In genomic region chr11:109472171-109472691, GRCm38 (mm10) we compare ENCODE assay signal across 9 mouse cellular contexts. TPM values are rescaled to one million over a fixed set of nuclear protein-coding genes. Genes with fewer than 3 reads are reported as not detected.
A peak's percentile ranks its signal among the peaks of the same experiment; 100 is the strongest.
DNase-seq lines count a peak whose midpoint lies in the region; ATAC-seq and TF ChIP-seq lines count a peak whose summit lies in the region.
"Had no signal": no experiment of that assay in that cellular context is flagged by ENCODE, and none has a peak within 500 bp of the region (broad histone marks: within the 10 kb centered on the region; RNA-seq: fewer than 3 reads in every experiment).

No protein-coding gene starts in this region.

- TF ChIP-seq POLR2A in bone marrow, adult 2 months (IDR thresholded peaks at IDR 0.05; ENCODE audit: borderline replicate concordance, control insufficient read depth, low read depth, low read length), result peak; percentile 72; the same call in 1 of the 2 replicates

- no peak for TF ChIP-seq CTCF in bone marrow, adult 2 months (IDR thresholded peaks at IDR 0.05; ENCODE audit: control insufficient read depth, insufficient read depth, low read length)

- H3K4me3 ChIP-seq in bone marrow, adult 2 months (replicated peaks; ENCODE audit: control insufficient read depth, low read depth, low read length), result peak overlapping the region; percentile 69
- peak overlapping the region; percentile 71 for H3K4me3 ChIP-seq in hindbrain, embryonic 13.5 days
- H3K4me3 ChIP-seq in liver, embryonic 13.5 days (replicated peaks), result peak overlapping the region; percentile 86
- peak overlapping the region; percentile 77 for H3K4me3 ChIP-seq in neural tube, embryonic 11.5 days (ENCODE audit: low read depth, low read length)

- H3K27ac ChIP-seq in bone marrow, adult 2 months (ENCODE audit: control insufficient read depth, insufficient read depth, low read depth, low read length, poor library complexity), result peak overlapping the region; percentile 99
- H3K27ac ChIP-seq in hindbrain, embryonic 13.5 days, result 0 out of 2 replicates have a peak overlapping the region, but pooled peaks have one; percentile 15
- peak overlapping the region; percentile 97 for H3K27ac ChIP-seq in liver, embryonic 13.5 days
- H3K27ac ChIP-seq in neural tube, embryonic 11.5 days (ENCODE audit: low read depth, low read length), result no peak overlapping the region

- peak; percentile 22 to 63 for DNase-seq in adrenal gland, adult (ENCODE audit: inconsistent age in 2 of 2, low spot score in 1 of 2)
- DNase-seq in adrenal gland, adult 8-10 months, result no peak
- DNase-seq in liver, embryonic 13.5 days, result peak; percentile 53
- DNase-seq in neural tube, embryonic 11.5 days (ENCODE audit: low spot score), result peak; percentile 62
- DNase-seq in testis, postnatal 10 days (ENCODE audit: low spot score), result peak; percentile 58

- H3K9me3 ChIP-seq in hindbrain, embryonic 13.5 days, result no peaks in the 10 kb centered on the region
- no peaks in the 10 kb centered on the region for H3K9me3 ChIP-seq in liver, embryonic 13.5 days (replicated peaks)
- H3K9me3 ChIP-seq in neural tube, embryonic 11.5 days (ENCODE audit: control insufficient read depth, low read length), result no peaks in the 10 kb centered on the region

- ATAC-seq in erythroid progenitor cell, adult 5-6 weeks (replicated peaks; ENCODE audit: low FRiP score, poor library complexity, severe bottlenecking), result peak; percentile 30
- no peak for ATAC-seq in hindbrain, embryonic 13.5 days (ENCODE audit: low FRiP score)
- no peak for ATAC-seq in liver, embryonic 13.5 days (ENCODE audit: low read depth)
- ATAC-seq in neural tube, embryonic 11.5 days (ENCODE audit: insufficient read depth, low FRiP score, low TSS enrichment), result no peak

- H3K27me3 ChIP-seq in hindbrain, embryonic 13.5 days, result peaks cover 16% of the 10 kb centered on the region; the same call in 1 of the 2 replicates
- no peaks in the 10 kb centered on the region for H3K27me3 ChIP-seq in liver, embryonic 13.5 days
- H3K27me3 ChIP-seq in neural tube, embryonic 11.5 days (ENCODE audit: control insufficient read depth, insufficient read depth, low read length), result no peaks in the 10 kb centered on the region

- peak overlapping the region; percentile 88 for H3K9ac ChIP-seq in hindbrain, embryonic 13.5 days
- H3K9ac ChIP-seq in liver, embryonic 13.5 days, result peak overlapping the region; percentile 98
- peak overlapping the region; percentile 94 for H3K9ac ChIP-seq in neural tube, embryonic 11.5 days (ENCODE audit: low read length)

- H3K36me3 ChIP-seq in hindbrain, embryonic 13.5 days, result no peaks in the 10 kb centered on the region
- H3K36me3 ChIP-seq in liver, embryonic 13.5 days, result peaks cover 22% of the 10 kb centered on the region
- no peaks in the 10 kb centered on the region for H3K36me3 ChIP-seq in neural tube, embryonic 11.5 days (ENCODE audit: control insufficient read depth, insufficient read depth, low read length)

- H3K4me2 ChIP-seq in hindbrain, embryonic 13.5 days, result peak overlapping the region; percentile 83
- peak overlapping the region; percentile 96 for H3K4me2 ChIP-seq in liver, embryonic 13.5 days
- peak overlapping the region; percentile 84 for H3K4me2 ChIP-seq in neural tube, embryonic 11.5 days (ENCODE audit: low read depth)

- WGBS in bone marrow, adult 2 months, result under 1% methylated on average over 33 of the region's 33 CpGs
- whole genome bisulfite sequencing in hindbrain, embryonic 13.5 days, result under 1% methylated on average over 33 of the region's 33 CpGs
- under 1% methylated on average over 33 of the region's 33 CpGs for WGBS in liver, embryonic 13.5 days (ENCODE audit: insufficient replicate concordance)
- WGBS in neural tube, embryonic 11.5 days, result under 1% methylated on average over 33 of the region's 33 CpGs

- peaks cover 4% of the 10 kb centered on the region for H3K4me1 ChIP-seq in bone marrow, adult 2 months (ENCODE audit: control insufficient read depth, insufficient read depth, low read length)
- H3K4me1 ChIP-seq in hindbrain, embryonic 13.5 days (replicated peaks), result peaks cover 40% of the 10 kb centered on the region
- peaks cover 78% of the 10 kb centered on the region for H3K4me1 ChIP-seq in liver, embryonic 13.5 days (replicated peaks)
- peaks cover 9% of the 10 kb centered on the region; the same call in 1 of the 2 replicates for H3K4me1 ChIP-seq in neural tube, embryonic 11.5 days (ENCODE audit: control insufficient read depth, insufficient read depth, low read length)

RNA-seq across cellular contexts. Expression of gene Arsg, which starts 0.9 kb away (rescaled TPM):
- total RNA-seq in adrenal gland, adult 8-10 months (2022), result 10 to 100 TPM in 2 of 4 experiments, 1 to 10 TPM in 2; 5.8 to 18.1 (median 11.7) TPM
- 1.5 and 3.7 TPM in 2 replicates for polyA plus RNA-seq in bone marrow, adult 2 months (2011; ENCODE audit: insufficient read depth, insufficient read length, low replicate concordance, missing spikeins)
- 2.9 and 5.4 TPM in 2 replicates for total RNA-seq in erythroid progenitor cell, adult 5-6 weeks (2015; ENCODE audit: low replicate concordance)
- 0.91 and 3.3 TPM in 2 replicates for total RNA-seq in erythroid progenitor cell, adult 5-6 weeks (2017; ENCODE audit: low replicate concordance)
- polyA plus RNA-seq in hindbrain, embryonic 13.5 days (2015; fragmentation: Nextera tagmentation; extraction: Ambion mirVana), result 5.0 and 8.9 TPM in 2 replicates
- 2.8 and 3.2 TPM in 2 replicates for polyA plus RNA-seq in liver, embryonic 13.5 days (2015; fragmentation: Nextera tagmentation; extraction: Ambion mirVana)
- 1.9 and 2.3 TPM in 2 replicates for polyA plus RNA-seq in neural tube, embryonic 11.5 days (2014; fragmentation: Nextera tagmentation; extraction: Ambion mirVana)

RNA-seq across cellular contexts. Expression of gene Slc16a6, which starts 1.2 kb away (rescaled TPM):
- 1 to 10 TPM in 2 of 4 experiments, under 1 TPM in 2; 0.41 to 3.0 (median 1.3) TPM for total RNA-seq in adrenal gland, adult 8-10 months (2022)
- polyA plus RNA-seq in bone marrow, adult 2 months (2011; ENCODE audit: insufficient read depth, insufficient read length, low replicate concordance, missing spikeins), result 31.3 and 50.4 TPM in 2 replicates
- 94.7 and 107 TPM in 2 replicates for total RNA-seq in erythroid progenitor cell, adult 5-6 weeks (2015; ENCODE audit: low replicate concordance)
- 35.6 and 52.4 TPM in 2 replicates for total RNA-seq in erythroid progenitor cell, adult 5-6 weeks (2017; ENCODE audit: low replicate concordance)
- 4.1 and 6.3 TPM in 2 replicates for polyA plus RNA-seq in hindbrain, embryonic 13.5 days (2015; fragmentation: Nextera tagmentation; extraction: Ambion mirVana)
- polyA plus RNA-seq in liver, embryonic 13.5 days (2015; fragmentation: Nextera tagmentation; extraction: Ambion mirVana), result 47.0 and 51.9 TPM in 2 replicates
- 3.2 and 3.3 TPM in 2 replicates for polyA plus RNA-seq in neural tube, embryonic 11.5 days (2014; fragmentation: Nextera tagmentation; extraction: Ambion mirVana)

RNA-seq across cellular contexts. Expression of gene Amz2, which starts 46.5 kb away (rescaled TPM):
- total RNA-seq in adrenal gland, adult 8-10 months (2022), result 10 to 100 TPM; 42.2 to 58.0 (median 49.0) TPM
- 13.3 and 19.3 TPM in 2 replicates for polyA plus RNA-seq in bone marrow, adult 2 months (2011; ENCODE audit: insufficient read depth, insufficient read length, low replicate concordance, missing spikeins)
- 16.6 and 32.7 TPM in 2 replicates for total RNA-seq in erythroid progenitor cell, adult 5-6 weeks (2015; ENCODE audit: low replicate concordance)
- 10.1 and 18.6 TPM in 2 replicates for total RNA-seq in erythroid progenitor cell, adult 5-6 weeks (2017; ENCODE audit: low replicate concordance)
- polyA plus RNA-seq in hindbrain, embryonic 13.5 days (2015; fragmentation: Nextera tagmentation; extraction: Ambion mirVana), result 54.8 and 57.0 TPM in 2 replicates
- polyA plus RNA-seq in liver, embryonic 13.5 days (2015; fragmentation: Nextera tagmentation; extraction: Ambion mirVana), result 14.6 and 18.4 TPM in 2 replicates
- polyA plus RNA-seq in neural tube, embryonic 11.5 days (2014; fragmentation: Nextera tagmentation; extraction: Ambion mirVana), result 45.2 and 46.6 TPM in 2 replicates

RNA-seq across cellular contexts. Expression of gene 9930022D16Rik, which starts 58.5 kb away (rescaled TPM):
- total RNA-seq in adrenal gland, adult 8-10 months (2022), result not detected
- not detected in 2 replicates for polyA plus RNA-seq in bone marrow, adult 2 months (2011; ENCODE audit: insufficient read depth, insufficient read length, low replicate concordance, missing spikeins)
- total RNA-seq in erythroid progenitor cell, adult 5-6 weeks (2015; ENCODE audit: low replicate concordance), result not detected in 2 replicates
- not detected in 2 replicates for total RNA-seq in erythroid progenitor cell, adult 5-6 weeks (2017; ENCODE audit: low replicate concordance)
- polyA plus RNA-seq in hindbrain, embryonic 13.5 days (2015; fragmentation: Nextera tagmentation; extraction: Ambion mirVana), result not detected in 2 replicates
- not detected in 2 replicates for polyA plus RNA-seq in liver, embryonic 13.5 days (2015; fragmentation: Nextera tagmentation; extraction: Ambion mirVana)
- not detected in 2 replicates for polyA plus RNA-seq in neural tube, embryonic 11.5 days (2014; fragmentation: Nextera tagmentation; extraction: Ambion mirVana)
- total RNA-seq: layer of hippocampus, postnatal 14 days had no signal
